31 mouse cellular contexts compared by ENCODE assay signal in genomic region chr3:95718153-95718552, GRCm38 (mm10). TPM values are rescaled to one million over a fixed set of nuclear protein-coding genes. Genes with fewer than 3 reads are reported as not detected.
"Had no signal": no experiment of that assay in that cellular context is flagged by ENCODE, and none has a peak within 500 bp of the region (broad histone marks: within the 10 kb centered on the region; RNA-seq: fewer than 3 reads in every experiment).

No protein-coding gene starts in this region.

- H3K36me3 ChIP-seq: limb, embryonic 10.5 days; limb, embryonic 12.5 days; limb, embryonic 13.5 days; limb, embryonic 15.5 days; liver, embryonic 12.5 days; liver, embryonic 13.5 days; liver, embryonic 15.5 days; lung, embryonic 15.5 days; midbrain, embryonic 10.5 days; midbrain, embryonic 12.5 days; midbrain, embryonic 15.5 days had no signal

- H3K4me1 ChIP-seq: limb, embryonic 10.5 days; limb, embryonic 12.5 days; limb, embryonic 13.5 days; limb, embryonic 15.5 days; liver, embryonic 15.5 days; lung, embryonic 15.5 days; midbrain, embryonic 12.5 days; midbrain, embryonic 13.5 days; midbrain, embryonic 15.5 days had no signal

- H3K4me2 ChIP-seq: limb, embryonic 12.5 days; limb, embryonic 13.5 days; limb, embryonic 15.5 days; liver, embryonic 12.5 days; liver, embryonic 13.5 days; liver, embryonic 15.5 days; lung, embryonic 14.5 days; lung, embryonic 15.5 days; midbrain, embryonic 11.5 days; midbrain, embryonic 12.5 days; midbrain, embryonic 13.5 days; midbrain, embryonic 15.5 days had no signal

- DNase-seq: left cerebral cortex, postnatal 4 days; liver; liver, embryonic 13.5 days; liver, postnatal 0 days; lung, adult 18-20 months; lung, adult 2 months; lung, embryonic 14.5 days; lung, postnatal 10 days; lung, postnatal 14 days; lung, postnatal 36 days; midbrain, embryonic 14.5 days had no signal

- H3K27ac ChIP-seq: left cerebral cortex, adult 2 months; limb, embryonic 10.5 days; limb, embryonic 12.5 days; limb, embryonic 13.5 days; limb, embryonic 15.5 days; liver, embryonic 12.5 days; liver, embryonic 13.5 days; liver, embryonic 14.5 days; liver, embryonic 15.5 days; lung, embryonic 15.5 days; macrophage; midbrain, embryonic 10.5 days; midbrain, embryonic 12.5 days; midbrain, embryonic 13.5 days; midbrain, embryonic 15.5 days had no signal

- ATAC-seq: liver, embryonic 12.5 days; liver, postnatal 0 days; lung, postnatal 0 days; midbrain, embryonic 13.5 days; midbrain, embryonic 15.5 days; midbrain, embryonic 16.5 days had no signal

- H3K9me3 ChIP-seq: limb, embryonic 10.5 days; limb, embryonic 13.5 days; liver, embryonic 12.5 days; liver, embryonic 13.5 days; liver, embryonic 15.5 days; lung, embryonic 15.5 days; midbrain, embryonic 12.5 days; midbrain, embryonic 15.5 days had no signal

- H3K4me3 ChIP-seq: left cerebral cortex, adult 2 months; limb, embryonic 10.5 days; limb, embryonic 12.5 days; limb, embryonic 13.5 days; limb, embryonic 15.5 days; liver, embryonic 12.5 days; liver, embryonic 13.5 days; liver, embryonic 15.5 days; lung, embryonic 15.5 days; megakaryocyte, embryonic 14.5 days; midbrain, embryonic 10.5 days; midbrain, embryonic 12.5 days; midbrain, embryonic 13.5 days; midbrain, embryonic 15.5 days; myocyte had no signal

- H3K27me3 ChIP-seq: limb, embryonic 12.5 days; limb, embryonic 13.5 days; limb, embryonic 15.5 days; liver, embryonic 12.5 days; liver, embryonic 13.5 days; liver, embryonic 15.5 days; lung, embryonic 15.5 days; megakaryocyte, embryonic 14.5 days; midbrain, embryonic 12.5 days; midbrain, embryonic 13.5 days; midbrain, embryonic 15.5 days had no signal

- H3K9ac ChIP-seq: limb, embryonic 12.5 days; limb, embryonic 13.5 days; limb, embryonic 15.5 days; liver, embryonic 12.5 days; liver, embryonic 13.5 days; liver, embryonic 14.5 days; liver, embryonic 15.5 days; liver, postnatal 0 days; lung, embryonic 14.5 days; lung, embryonic 15.5 days; midbrain, embryonic 12.5 days; midbrain, embryonic 13.5 days; midbrain, embryonic 15.5 days had no signal

RNA-seq across cellular contexts. Expression of gene Adamtsl4, which starts 30.4 kb away (rescaled TPM):
- total RNA-seq: megakaryocyte-erythroid progenitor cell, adult 5-6 weeks had no signal
